Mouse (Mus musculus) ES-Bruce4 (cell line): Measurements from ENCODE around the gene Simc1. TPM values are rescaled to one million over a fixed set of nuclear protein-coding genes. Genes with fewer than 3 reads are reported as not detected.
A peak's percentile ranks its signal among the peaks of the same experiment; 100 is the strongest.
"Not testable (repeated sequence)": the region's sequence is repeated elsewhere in the genome, so short reads cannot be mapped to it uniquely, and the experiment has no call there.

Experiments used
- H3K27ac ChIP-seq: 2 replicates; pipeline ENCODE4 v1.5.1; 2012; ENCODE audit warnings: low read length, inconsistent platforms; ENCODE audit not compliant: insufficient read depth
- H3K27me3 ChIP-seq: 2 replicates; pipeline ENCODE4 v1.6.1; 2012; ENCODE audit warnings: mild to moderate bottlenecking, low read length, inconsistent platforms; ENCODE audit not compliant: control insufficient read depth, poor library complexity, insufficient read depth, severe bottlenecking
- H3K36me3 ChIP-seq: 2 replicates; pipeline ENCODE4 v1.6.1; 2012; ENCODE audit warnings: inconsistent platforms, mild to moderate bottlenecking, low read length, moderate library complexity; ENCODE audit not compliant: control insufficient read depth, poor library complexity, insufficient read depth, severe bottlenecking
- H3K4me1 ChIP-seq: one replicate; pipeline ENCODE4 v1.8.1; 2011; ENCODE audit warnings: low read length; ENCODE audit not compliant: control insufficient read depth, insufficient read depth
- H3K4me3 ChIP-seq: 2 replicates; pipeline ENCODE4 v1.5.1; 2011; ENCODE audit warnings: low read depth, mild to moderate bottlenecking, low read length
- H3K9ac ChIP-seq: 2 replicates; pipeline ENCODE4 v1.6.1; 2012; ENCODE audit warnings: low read depth, mild to moderate bottlenecking, inconsistent platforms; ENCODE audit not compliant: poor library complexity, severe bottlenecking
- H3K9me3 ChIP-seq: replicated peaks from 2 replicates; pipeline ENCODE4 v1.6.1; 2012; ENCODE audit warnings: mild to moderate bottlenecking, low read length, inconsistent platforms; ENCODE audit not compliant: control insufficient read depth, poor library complexity, insufficient read depth, severe bottlenecking
- CTCF ChIP-seq: IDR thresholded peaks from one replicate; pipeline ENCODE4 v1.8.1; 2011; ENCODE audit warnings: low read depth, low read length
- EP300 ChIP-seq: IDR thresholded peaks from 2 replicates; pipeline ENCODE4 v1.6.1; 2011; ENCODE audit warnings: low read depth, low read length; ENCODE audit not compliant: insufficient read depth
- POLR2A ChIP-seq: IDR thresholded peaks from one replicate; pipeline ENCODE4 v1.8.1; 2011; ENCODE audit warnings: low read length; ENCODE audit not compliant: insufficient read depth
- polyA plus RNA-seq: library from polyadenylated mRNA; stranded (reverse); fragments of >200 nt; gene quantifications from 2 replicates; pipeline ENCODE4 v1.2.4, GENCODE M21; 2011; ENCODE audit warnings: low read depth; ENCODE audit not compliant: missing spikeins, insufficient read depth, insufficient read length

The Simc1 gene
- polyA plus RNA-seq, 1 experiment: 19.1 TPM

DNA sequence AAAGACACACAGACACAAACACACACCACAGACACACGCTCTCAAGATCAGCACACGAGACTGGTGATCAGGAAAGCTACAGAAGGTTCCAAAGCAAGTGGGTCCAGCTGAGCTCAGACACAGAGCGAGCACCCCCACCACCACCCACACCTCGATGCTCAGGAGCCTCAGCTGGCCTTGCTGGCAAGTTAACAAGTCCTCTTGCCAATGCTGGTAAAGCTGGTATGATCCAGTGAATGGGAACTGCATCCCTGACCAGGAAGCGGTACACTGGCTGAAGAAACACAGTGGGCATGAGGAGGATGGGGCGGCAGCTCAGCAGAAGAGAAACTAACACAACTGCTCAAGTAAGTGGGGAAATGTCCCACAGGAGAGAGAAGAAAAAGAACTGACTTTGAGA, 12.2 kb upstream of the Simc1 start:
- no peaks in the 10 kb centered on the region; the same call in 1 of the 2 replicates for H3K27me3 ChIP-seq
- H3K4me1 ChIP-seq: no peaks in the 10 kb centered on the region
- no peak overlapping the region for H3K27ac ChIP-seq
- no peaks in the 10 kb centered on the region for H3K36me3 ChIP-seq
- H3K4me3 ChIP-seq: no peak overlapping the region
- H3K9me3 ChIP-seq: no peaks in the 10 kb centered on the region
- H3K9ac ChIP-seq: no peak overlapping the region
- TF ChIP-seq CTCF (no peak), EP300 (no peak), POLR2A (no peak)

DNA sequence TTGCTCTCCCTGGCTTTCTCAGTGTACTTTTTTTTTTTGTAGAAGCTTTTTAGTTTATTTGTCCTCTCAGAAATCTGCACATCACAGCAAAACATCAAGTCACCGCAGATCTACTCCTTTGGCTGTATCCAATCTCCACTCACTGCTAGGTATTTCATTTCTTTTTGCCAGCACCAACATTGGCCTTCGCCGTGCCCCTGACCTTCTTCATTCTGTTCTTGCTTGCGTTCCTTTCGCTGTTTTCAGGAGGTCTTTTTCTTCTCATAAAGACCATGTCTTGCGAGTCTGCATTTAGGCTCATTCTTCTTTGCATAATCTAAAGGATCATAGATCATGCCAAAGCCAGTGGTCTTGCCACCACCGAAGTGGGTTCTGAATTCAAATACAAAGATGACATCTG, 4.0 kb upstream of the Simc1 start:
- H3K27ac ChIP-seq, H3K36me3 ChIP-seq, H3K4me3 ChIP-seq, H3K27me3 ChIP-seq, H3K9me3 ChIP-seq, H3K4me1 ChIP-seq, H3K9ac ChIP-seq: not testable (repeated sequence)

DNA sequence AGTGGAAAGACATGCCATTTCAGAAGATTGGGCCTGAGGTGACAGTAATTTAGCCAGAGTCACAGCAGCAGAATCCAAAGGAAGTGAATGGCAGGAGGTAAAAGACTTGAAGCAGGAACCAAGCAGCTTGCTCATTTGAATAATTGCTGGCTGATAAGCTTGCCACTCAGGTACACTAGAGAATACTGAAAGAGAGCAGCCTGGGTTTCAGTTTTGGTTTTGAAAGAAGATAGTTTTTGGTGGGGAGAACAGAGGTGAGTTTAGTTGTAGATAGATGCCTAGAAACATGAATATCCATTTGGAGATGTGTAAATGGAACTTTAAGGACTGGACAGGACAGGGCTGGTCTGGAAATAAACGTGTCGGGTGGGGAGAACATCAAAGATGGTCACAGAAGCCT, 2.2 kb upstream of the Simc1 start:
- TF ChIP-seq EP300 (no peak), POLR2A (no peak), CTCF (no peak)

DNA sequence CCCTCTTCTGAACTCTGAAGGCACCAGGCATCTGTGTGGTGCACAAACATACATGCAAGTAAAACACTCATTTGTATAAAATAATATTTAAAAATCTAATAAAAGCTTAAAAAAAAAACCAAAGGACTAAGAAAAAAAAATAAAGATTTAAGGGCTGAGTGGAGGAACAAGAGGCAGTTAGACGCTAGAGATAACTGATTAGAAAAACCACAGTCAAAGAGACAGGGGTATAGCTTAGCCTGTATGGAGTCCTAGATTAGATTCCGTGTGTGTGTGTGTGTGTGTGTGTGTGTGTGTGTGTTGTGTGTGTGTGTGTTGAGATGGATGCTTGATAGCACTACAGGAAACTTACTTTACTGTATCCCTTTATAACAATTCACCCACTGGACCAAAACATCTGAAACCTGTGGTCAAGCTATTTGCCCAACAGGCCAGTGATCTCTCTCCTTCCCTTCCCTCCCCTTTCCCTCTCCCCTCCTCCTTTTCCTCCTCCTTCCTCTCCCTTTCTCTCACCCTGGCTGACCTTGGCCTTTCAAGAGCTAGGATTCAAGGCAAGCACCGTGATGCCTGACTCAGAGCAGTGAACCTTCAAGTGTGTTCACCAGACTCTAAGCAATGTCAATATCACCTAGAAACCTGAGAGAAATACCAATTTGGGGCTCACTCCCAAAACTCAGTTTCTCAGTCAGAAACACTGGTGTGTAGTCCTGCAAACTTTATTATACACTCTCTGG, 1.5 kb upstream of the Simc1 start:
- Histone ChIP-seq H3K4me1 (no peaks in the 10 kb centered on the region), H3K9ac (no peak overlapping the region), H3K9me3 (no peaks in the 10 kb centered on the region), H3K36me3 (no peaks in the 10 kb centered on the region), H3K27ac (no peak overlapping the region), H3K4me3 (no peak overlapping the region), H3K27me3 (no peaks in the 10 kb centered on the region)
- TF ChIP-seq EP300 (no peak), CTCF (no peak), POLR2A (no peak)

More for the DNA sequence above, 2.2 kb upstream of the Simc1 start:
- H3K9me3 ChIP-seq: no peaks in the 10 kb centered on the region
- no peaks in the 10 kb centered on the region for H3K4me1 ChIP-seq
- H3K4me3 ChIP-seq: no peak overlapping the region
- no peaks in the 10 kb centered on the region for H3K36me3 ChIP-seq
- no peaks in the 10 kb centered on the region for H3K27me3 ChIP-seq
- no peak overlapping the region for H3K27ac ChIP-seq
- no peak overlapping the region for H3K9ac ChIP-seq

DNA sequence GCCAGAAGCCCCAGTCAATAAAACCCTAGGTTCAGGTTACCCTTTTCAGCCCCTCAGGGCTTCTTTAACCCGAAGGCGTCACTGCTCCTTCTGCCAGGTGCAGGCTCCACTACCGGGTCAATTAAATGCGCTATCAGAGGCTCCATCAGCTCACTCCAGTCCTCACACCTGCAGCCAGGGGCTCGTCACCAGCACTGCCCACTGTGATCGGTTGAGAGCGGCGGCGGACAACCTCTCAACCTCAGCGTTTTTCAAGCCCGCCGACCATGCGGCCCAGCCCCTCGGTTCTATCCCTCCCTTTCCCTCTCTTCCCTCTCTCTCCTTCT, 338 bp upstream of the Simc1 start:
- H3K4me3 ChIP-seq: peak overlapping the region; percentile 77
- TF ChIP-seq POLR2A: no peak
- no peak for TF ChIP-seq EP300
- TF ChIP-seq CTCF: no peak
- H3K4me1 ChIP-seq: no peaks in the 10 kb centered on the region
- no peaks in the 10 kb centered on the region for H3K27me3 ChIP-seq
- H3K9ac ChIP-seq: peak overlapping the region; percentile 93
- H3K27ac ChIP-seq: no peak overlapping the region
- no peaks in the 10 kb centered on the region for H3K36me3 ChIP-seq
- H3K9me3 ChIP-seq: no peaks in the 10 kb centered on the region

DNA sequence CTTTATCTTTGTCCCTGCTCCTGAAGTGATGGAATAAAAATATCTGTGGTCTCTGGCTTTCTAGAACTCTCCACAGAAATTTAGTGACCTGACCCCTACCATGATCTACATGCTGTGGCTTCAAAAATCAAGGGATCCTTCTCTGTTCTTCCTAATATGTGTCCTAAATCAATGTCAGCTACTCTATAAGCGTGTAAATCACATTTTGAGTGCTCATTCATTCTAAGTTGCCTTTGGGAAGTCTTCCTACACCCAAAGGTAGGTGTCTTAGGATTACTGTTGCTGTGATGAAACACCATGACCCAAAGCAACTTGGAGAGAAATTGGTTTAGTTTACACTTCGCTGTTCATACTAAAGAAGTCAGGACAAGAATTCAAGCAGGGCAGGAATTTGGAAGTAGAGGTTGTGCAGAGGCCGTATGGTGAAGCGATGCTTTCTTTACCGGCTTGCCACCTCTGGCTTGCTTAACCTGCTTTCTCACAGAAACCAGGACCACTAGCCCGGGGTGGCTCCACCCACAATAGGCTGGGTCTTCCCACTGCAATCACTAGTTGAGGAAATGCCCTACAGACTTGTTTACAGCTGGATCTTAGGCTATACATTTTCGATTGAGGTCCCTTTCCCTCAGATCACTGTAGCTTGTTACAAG, 1.2 kb downstream of the Simc1 start:
- H3K36me3 ChIP-seq: no peaks in the 10 kb centered on the region
- H3K27me3 ChIP-seq: no peaks in the 10 kb centered on the region
- H3K9ac ChIP-seq: peak overlapping the region; percentile 93
- TF ChIP-seq EP300 (no peak), CTCF (no peak), POLR2A (no peak)
- H3K9me3 ChIP-seq: no peaks in the 10 kb centered on the region
- H3K4me3 ChIP-seq: peak overlapping the region; percentile 88
- H3K27ac ChIP-seq: no peak overlapping the region
- H3K4me1 ChIP-seq: no peaks in the 10 kb centered on the region
